Mouse (Mus musculus) kidney, adult 11 months (tissue): ENCODE measurements around the gene Tcaf1.

Source experiments
- DNase-seq: peaks from one replicate; pipeline ENCODE4 v3.0.0; 2022

Tcaf1 gene

DNA sequence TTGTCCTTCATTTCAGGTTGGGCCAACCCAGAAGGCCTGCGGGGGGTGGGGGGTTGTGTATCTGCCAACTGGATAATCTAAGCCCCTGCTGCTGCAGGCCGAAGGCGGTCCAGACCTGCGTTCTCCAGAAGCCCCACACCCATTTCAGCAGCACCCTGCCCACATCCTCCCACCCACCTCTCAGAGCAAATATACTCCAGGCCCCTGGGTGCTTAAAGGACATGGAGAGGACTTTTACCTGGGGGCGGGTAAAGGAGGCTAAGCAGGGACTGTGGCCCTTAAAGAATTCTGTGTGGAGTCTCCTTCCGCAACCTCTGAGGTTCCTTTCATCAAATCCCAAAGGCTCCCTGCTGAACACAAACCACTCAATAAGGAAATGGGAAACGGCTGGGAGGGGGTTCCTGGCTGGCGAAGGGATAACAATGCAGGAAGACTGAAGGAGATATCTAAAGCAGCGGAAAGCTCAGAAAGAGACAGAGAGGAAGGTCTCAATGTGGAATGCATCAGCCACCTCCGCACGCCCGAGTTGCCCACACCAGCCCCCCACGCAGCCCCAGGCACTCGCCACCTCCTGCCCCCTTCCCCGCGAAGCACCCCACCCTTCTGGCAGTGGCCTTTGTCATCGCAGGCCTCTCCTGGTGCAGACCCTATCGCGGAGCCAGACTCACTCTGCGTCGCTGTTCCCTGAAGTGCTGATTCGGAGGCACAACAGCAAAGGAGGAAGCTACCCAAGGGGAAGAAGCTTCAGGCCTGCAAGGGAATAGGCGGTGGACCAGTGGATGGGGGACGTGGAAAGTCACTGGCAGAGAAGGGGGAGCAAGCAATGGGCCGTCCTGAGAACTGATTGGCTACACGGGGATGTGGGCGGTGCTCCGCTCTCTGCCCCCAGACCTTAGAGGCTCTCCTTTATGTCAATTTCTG lies at the start of gene Tcaf1:
Gene Tcaf1, minus strand, starts transcription at position 798 of the 921 bp plus-strand sequence.
- peak; percentile 65 for DNase-seq

DNA sequence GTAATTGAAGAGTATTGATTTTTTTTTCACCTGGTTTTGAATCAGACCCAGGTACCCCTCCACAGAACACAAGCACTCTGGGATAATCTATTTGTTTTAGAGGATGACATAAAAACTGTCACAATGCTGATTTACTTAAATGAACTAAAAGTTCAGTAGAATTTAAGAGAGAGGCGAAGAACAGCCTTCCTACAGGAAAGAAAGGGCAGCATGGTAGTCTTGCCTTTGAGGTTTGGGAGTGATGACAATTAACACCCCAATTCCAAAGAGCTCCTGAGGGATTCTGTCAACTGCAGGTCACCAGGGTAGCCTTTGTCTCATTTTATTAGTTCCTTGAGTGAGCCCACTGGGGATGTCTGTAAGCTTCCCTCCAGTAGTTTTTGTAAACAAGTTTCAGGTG lies 46.2 kb upstream of the Tcaf1 start, which contains the start of gene Olfr38:
Gene Olfr38, plus strand, starts transcription at position 301 of the 400 bp plus-strand sequence.
- no peak for DNase-seq

DNA sequence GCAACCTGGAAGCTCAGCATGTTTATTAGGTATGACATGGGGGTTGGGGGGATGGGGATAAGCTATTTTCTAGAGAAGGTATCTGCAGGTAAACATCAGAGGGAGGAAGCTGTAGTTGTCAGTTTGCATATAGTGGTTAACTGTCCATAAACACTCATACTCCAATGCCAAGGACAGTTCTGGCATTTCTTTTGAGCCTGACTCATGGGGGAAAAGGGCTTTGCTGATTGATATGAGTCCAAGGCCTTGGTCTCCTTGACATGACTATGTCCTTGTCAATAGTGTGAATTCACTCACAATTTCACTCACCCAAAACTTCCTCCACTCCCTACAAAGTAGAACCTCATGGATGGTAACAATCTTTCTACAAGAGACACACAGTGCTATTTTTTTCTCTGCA lies 38.0 kb upstream of the Tcaf1 start:
- DNase-seq: no peak

DNA sequence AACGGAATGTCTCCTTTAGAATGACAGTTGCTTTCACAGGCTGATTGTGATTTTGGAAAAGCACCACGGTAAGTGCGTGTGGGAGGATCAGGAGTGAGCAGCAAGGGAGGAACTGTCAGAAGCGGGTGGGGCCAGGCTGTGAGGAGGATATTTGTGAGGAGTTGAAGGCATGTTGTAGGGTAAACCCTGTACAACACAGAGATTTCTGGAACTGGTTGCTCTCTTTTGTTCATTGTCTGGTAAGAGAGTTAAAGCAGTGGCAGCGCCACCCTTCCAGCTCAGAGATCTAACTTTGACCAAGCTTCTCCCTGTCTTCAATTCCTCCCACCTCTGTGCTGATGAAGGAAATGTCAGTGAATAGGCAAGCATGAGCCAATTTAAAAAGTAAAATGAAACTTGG lies 32.4 kb upstream of the Tcaf1 start:
- no peak for DNase-seq

DNA sequence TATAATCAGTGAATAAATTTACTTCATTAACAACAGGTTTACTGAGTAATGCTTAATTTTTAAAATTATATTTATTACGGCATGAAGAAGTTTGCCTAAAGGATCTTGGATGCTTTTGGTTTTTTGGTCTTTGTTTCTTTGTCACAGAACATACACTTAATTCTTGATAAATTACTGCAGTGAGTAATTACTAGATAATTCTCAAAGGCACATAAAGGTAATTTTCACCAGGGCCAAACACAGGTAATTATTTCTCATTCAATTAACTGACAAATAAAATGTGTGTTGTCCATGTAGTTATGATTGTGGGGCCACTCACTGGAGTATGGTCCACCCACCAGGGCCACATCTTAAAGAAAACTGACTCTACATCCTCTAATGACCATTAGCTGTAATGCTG lies 29.2 kb upstream of the Tcaf1 start, which contains the start of gene Olfr453:
Gene Olfr453, plus strand, starts transcription at position 301 of the 400 bp plus-strand sequence.
- no peak for DNase-seq

DNA sequence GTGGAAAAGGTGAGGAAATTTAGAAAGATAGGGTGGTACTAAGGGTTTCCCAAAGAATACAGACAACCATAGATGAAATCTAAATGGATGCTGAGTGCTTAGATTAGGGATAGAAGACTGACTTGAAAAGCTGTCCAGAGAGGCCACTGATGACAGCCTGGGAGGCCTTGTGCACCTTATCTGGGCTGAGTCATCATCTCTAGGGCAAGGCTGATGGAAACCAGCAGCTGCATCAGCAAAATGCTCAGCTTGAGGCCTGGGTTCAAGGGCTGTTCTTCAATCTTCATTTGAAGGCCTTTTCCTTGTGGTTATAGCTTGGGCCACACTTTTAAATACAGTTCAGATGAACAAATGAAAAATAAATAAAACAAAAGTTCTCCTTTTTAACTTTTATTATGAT lies 8.1 kb upstream of the Tcaf1 start:
- no peak for DNase-seq

DNA sequence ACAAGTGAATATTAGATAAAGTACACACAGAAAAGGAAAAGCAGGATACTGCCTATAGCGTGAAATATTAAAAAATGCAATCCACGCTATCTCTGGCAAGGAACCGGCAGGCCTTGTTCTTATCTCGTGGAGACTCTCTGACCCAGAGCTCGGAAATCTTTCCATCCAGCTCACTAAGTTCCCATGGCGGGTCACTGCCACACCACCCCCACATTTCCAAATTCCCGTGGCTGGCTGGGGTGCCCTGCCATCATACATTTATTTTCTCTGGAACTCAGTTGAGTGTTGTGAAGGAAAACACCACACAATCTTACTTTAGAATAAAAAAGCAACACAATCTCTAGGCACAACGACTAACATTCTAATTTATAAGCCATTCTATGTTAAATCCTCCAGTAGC lies 4.8 kb upstream of the Tcaf1 start:
- no peak for DNase-seq

DNA sequence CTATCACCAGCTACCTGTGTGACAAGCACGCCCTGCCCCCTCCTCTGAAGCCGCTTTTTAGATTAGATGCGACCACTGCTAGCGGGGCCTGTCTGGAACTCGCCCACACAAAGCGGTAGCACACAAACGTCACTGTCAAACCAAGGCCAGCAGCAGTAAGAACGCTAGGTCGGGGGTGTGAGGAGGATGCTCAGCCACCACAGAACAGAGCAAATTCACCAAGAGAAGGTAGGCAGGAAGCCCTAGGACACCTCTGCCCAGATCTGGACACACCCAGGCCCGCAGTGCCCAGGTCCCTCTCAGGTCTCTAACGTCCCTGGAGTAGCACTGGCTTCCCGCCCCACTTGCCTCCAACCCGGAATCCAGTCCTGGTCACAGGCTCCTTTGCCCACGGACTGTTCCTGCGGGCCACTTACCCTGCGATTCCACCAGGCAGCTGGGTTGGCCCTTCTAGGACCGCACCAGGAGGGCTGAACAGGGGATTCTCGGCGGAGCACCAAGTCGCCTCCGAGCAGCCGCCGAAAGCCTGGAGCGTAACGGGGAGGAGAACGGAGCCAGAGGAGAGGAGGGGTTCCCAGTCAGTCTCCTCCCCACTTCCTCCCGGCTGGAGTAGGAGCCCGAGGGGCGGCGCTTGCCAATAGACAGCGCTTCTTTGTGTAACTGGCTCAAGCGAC lies 17.2 kb downstream of the Tcaf1 start:
- peak; percentile 81 for DNase-seq

DNA sequence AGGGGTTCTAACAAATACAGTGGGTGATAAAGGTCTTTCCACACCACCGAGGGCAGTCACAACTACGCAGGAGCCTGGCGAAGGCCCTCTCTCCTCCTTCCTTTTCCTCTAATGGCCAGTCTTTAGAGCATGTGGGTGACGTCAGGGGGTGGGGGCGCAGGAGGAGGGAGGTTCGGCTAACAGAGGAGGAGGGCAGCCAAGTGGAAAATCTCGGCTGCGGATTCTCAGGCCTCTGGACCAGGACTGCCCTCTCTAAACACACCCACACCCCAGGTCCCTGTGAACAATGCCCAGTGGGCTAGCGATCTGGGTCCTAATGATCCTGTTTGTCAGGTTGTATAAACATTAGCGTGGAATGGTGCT lies 17.8 kb downstream of the Tcaf1 start:
- DNase-seq: peak; percentile 83

DNA sequence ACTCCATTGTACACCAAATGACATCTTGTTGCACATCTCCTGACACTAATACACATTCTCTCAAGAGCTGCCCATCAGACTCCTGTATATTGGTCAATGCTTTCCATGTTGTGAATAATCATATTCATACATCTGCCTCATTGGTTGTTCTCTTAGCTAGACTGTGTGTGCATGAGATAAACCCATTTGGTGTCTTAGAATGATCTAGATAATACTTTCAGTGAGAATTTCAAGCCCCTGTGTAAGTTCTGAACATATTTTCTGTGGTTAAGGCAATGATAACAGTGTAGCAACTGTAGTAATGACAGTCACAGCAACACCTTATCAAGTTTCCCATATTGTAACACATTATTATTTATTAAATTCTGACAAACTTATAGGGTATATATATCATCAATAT lies 20.1 kb downstream of the Tcaf1 start:
- no peak for DNase-seq

DNA sequence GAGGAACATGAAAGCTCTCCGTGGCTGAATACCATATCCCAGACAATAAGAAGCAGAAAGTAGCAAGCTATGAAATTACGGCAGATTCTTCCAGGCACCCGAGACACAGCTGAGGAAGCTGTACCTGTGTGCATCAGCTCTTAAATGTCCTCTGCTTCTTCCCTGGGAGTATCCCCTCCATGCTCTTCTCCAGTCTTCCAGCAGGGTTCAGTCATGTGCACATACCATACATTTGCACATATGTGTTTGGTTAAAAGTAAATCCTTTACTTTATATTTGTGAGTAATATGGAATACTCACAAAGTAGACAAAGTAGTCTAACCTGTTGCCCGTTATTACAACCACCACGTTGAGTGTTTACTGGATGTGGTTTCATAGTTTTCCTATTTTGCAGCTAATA lies 22.0 kb downstream of the Tcaf1 start:
- no peak for DNase-seq

DNA sequence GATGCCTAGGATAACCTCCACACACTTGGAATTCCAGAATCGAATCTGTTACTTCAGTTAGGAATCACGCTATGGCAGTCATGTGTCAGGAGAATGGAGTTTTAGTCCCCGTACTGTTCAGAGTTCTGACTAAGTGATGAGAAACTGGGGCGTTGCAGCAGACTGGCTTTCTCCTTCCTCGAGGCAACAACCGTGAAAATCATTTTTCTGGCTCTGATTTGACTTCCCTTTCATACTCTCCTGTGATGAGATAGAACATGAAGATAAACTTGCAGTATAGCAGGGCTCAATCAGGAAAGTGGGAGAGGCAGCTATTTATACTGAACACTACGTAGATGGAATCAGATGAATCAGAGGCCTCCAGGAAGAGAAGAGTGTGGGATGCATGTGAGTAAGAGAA lies 29.8 kb downstream of the Tcaf1 start:
- no peak for DNase-seq

DNA sequence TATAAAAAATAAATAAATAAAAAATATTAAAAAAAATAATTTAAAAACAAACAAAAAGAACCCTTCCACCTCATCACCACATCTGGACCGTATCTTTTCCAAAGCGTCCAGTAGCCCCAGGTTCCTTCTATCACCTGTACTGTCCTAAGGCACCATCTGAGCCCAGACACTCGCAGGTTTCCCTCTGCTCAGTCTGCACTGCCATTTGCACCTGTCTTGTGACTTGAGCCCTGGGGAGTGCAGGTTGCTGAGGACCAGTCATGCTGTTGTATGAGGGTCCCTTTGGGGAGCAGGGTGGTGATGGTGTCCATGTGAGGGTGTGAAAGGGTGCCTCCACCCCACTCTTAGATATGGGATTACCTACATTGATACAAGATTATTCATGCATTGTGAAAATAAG lies 33.9 kb downstream of the Tcaf1 start:
- no peak for DNase-seq

DNA sequence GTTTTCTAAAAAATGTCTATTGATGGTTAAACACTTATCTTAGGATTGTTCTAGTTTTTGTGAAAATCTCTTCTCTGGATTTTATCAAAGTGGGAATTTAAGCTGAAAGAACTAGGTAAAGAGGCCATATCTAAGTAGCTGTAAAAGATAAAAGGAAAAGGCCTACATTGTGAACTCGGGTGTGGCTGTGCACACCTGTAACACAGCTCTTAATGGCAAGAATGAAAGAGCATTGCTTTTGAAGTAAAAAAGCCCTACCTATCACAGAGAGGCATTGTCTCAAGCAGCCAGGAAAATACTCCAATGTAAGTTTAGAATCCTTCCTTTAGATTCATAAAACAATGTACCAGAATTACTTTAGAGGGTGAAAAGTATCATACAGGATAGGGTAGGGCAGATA lies 38.1 kb downstream of the Tcaf1 start:
- no peak for DNase-seq

DNA sequence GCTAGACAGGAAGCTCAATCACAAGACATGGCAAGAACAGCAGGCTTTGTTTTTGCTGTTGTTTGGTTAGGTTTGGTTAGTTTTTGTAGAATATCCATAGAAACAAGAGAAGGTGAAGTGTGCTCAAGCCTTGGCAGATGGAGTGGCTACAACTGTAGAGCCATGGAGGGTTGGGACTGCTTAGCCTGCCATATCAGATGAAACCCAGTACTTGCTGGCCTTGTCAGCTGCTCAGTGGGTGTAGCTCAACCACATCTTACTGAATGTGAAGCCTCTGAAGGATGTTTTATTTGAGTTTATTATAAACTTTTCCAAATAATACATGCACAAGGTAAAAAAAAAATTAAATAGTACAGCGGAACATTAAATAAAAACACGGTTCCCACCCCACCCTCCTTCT lies 42.2 kb downstream of the Tcaf1 start:
- no peak for DNase-seq

DNA sequence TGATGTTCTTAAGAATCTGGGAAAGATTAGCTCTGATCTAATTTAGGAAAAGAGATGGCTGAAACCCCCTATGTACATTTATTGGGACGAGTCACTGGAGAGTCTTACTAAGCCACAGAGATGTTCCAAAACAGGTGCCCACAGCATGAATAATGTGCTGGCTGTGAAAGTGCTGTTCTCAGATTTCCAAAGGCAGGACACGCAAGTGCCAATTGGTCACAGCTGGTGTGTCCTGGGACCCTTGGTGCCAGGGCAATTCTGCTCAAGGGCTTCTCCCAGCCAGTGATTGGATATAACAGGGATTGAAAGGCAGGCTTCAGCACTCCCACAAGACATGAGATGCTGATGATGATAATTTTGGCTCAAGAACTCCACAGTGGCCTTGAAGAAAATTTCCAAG lies 48.1 kb downstream of the Tcaf1 start:
- DNase-seq: no peak

DNA sequence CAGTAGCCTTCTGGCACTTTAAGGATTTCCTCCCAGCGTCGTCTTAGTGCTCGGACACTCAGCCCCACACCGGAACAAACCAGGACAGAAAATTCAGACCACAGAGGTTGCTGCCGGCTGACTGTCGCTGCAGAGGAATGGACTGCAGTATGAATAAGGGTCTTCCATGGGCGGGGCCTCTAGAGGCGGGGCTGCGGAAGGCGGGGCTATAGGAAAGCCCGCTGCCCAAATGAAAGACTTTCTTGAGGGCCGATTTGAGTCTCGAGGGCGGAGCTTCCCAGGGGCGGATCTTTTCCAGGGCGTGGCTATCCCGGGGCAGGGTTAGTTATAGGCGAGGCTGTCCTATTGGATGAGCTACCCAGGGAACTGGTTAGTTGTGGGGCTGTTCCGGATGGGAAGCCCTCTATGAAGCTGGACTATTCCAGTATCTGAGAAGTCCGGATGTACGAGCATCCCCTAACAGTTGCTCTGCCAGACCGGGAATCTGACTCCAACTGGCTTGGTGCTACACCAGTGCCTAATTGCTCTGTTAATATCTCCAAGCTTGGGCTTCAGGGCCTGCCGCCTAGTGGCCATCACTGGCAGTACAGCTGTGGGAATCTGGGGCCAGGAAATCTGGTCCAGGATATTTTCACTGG lies 64.9 kb downstream of the Tcaf1 start, which contains the start of gene Tcaf2:
Gene Tcaf2, minus strand, starts transcription at position 343 of the 638 bp plus-strand sequence.
- peak; percentile 93 for DNase-seq

DNA sequence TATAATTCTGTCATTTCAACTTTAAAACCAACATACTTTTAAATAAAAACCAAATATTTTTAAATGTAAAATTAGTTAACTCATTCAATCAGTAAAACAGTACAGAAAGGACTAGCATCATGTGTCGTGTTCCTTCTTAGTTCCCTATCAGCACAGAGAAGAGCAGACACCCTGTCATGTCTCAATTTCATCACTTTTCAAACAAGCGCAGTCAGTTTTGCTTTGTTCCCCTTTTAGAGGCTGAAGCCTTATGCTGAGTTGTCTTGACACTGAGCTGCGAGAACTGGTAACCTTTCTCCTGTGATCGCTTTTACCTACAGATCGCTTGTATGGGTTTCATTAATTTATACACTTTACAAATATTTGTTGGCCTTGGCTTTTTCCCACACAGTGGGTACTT lies 75.5 kb downstream of the Tcaf1 start:
- DNase-seq: no peak

DNA sequence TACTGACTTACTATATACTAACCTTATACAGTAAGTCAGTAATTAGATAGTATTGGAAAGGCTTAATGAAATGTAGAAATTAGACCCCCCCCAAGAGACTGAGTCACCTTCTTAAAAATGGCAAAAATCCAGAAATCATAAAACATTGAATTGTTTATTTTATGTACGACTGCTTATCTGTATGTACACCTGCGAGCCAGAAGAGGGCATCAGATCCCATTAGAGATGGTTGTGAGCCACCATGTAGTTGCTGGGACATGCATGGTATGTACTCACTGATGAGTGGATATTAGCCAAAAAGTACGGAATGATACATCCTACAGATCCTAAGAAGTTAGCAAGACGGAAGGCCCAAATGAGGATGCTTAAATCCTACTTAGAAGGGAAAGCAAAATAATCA lies 78.5 kb downstream of the Tcaf1 start:
- no peak for DNase-seq
